In genomic region chr2:33444358-33444757, GRCm38 (mm10) we compare ENCODE assay signal across 9 mouse cellular contexts. TPM values are rescaled to one million over a fixed set of nuclear protein-coding genes. Genes with fewer than 3 reads are reported as not detected.
A peak's percentile ranks its signal among the peaks of the same experiment; 100 is the strongest.
DNase-seq lines count a peak whose midpoint lies in the region; ATAC-seq and TF ChIP-seq lines count a peak whose summit lies in the region.
"Had no signal": no experiment of that assay in that cellular context is flagged by ENCODE, and none has a peak within 500 bp of the region (broad histone marks: within the 10 kb centered on the region; RNA-seq: fewer than 3 reads in every experiment).

No protein-coding gene starts in this region.

- TF ChIP-seq CTCF in gastrocnemius, adult 2 months (IDR thresholded peaks at IDR 0.05), result peak; percentile 33; the same call in 1 of the 2 replicates
- TF ChIP-seq CTCF in intestine, postnatal 0 days (IDR thresholded peaks at IDR 0.05; ENCODE audit: low read depth), result peak; percentile 55
- TF ChIP-seq CTCF in lung, adult 2 months (IDR thresholded peaks at IDR 0.05; ENCODE audit: insufficient read depth, low read length), result no peak

- intact Hi-C loops in gastrocnemius, adult 2 months (cut with DNase I), result no loop called here

- peaks cover 10% of the 10 kb centered on the region for H3K36me3 ChIP-seq in hindbrain, embryonic 13.5 days
- H3K36me3 ChIP-seq in hindbrain, embryonic 10.5 days, result peaks cover 14% of the 10 kb centered on the region
- peaks cover 11% of the 10 kb centered on the region; the same call in 1 of the 2 replicates for H3K36me3 ChIP-seq in intestine, postnatal 0 days (ENCODE audit: control insufficient read depth, insufficient read depth)

- no peak for TF ChIP-seq POLR2A in lung, adult 2 months (IDR thresholded peaks at IDR 0.05; ENCODE audit: borderline replicate concordance, extremely low read depth, low read depth, low read length)

- no peak overlapping the region for H3K27ac ChIP-seq in hindbrain, embryonic 13.5 days
- no peak overlapping the region for H3K27ac ChIP-seq in hindbrain, embryonic 10.5 days
- H3K27ac ChIP-seq in gastrocnemius, adult 2 months, result peak overlapping the region; percentile 61
- H3K27ac ChIP-seq in intestine, postnatal 0 days (ENCODE audit: low read depth, low read length), result no peak overlapping the region

- no peaks in the 10 kb centered on the region for H3K27me3 ChIP-seq in hindbrain, embryonic 13.5 days
- no peaks in the 10 kb centered on the region for H3K27me3 ChIP-seq in hindbrain, embryonic 10.5 days (ENCODE audit: insufficient read depth, poor library complexity, severe bottlenecking)
- H3K27me3 ChIP-seq in intestine, postnatal 0 days (replicated peaks; ENCODE audit: control insufficient read depth, insufficient read depth, low read length), result no peaks in the 10 kb centered on the region
- H3K27me3 ChIP-seq: CH12.LX had no signal

- H3K4me1 ChIP-seq in hindbrain, embryonic 13.5 days (replicated peaks), result peaks cover 19% of the 10 kb centered on the region
- peaks cover 18% of the 10 kb centered on the region for H3K4me1 ChIP-seq in hindbrain, embryonic 10.5 days (replicated peaks)
- H3K4me1 ChIP-seq in intestine, postnatal 0 days (replicated peaks; ENCODE audit: control insufficient read depth, insufficient read depth, low read length), result no peaks in the 10 kb centered on the region
- no peaks in the 10 kb centered on the region for H3K4me1 ChIP-seq in lung, adult 2 months (ENCODE audit: control insufficient read depth, insufficient read depth, low read length)

- 38% methylated on average over 5 of the region's 5 CpGs for WGBS in hindbrain, embryonic 13.5 days
- 54% methylated on average over 5 of the region's 5 CpGs for WGBS in hindbrain, embryonic 10.5 days
- 50% methylated on average over 5 of the region's 5 CpGs for WGBS in intestine, postnatal 0 days
- WGBS in lung, adult 2 months, result 28% methylated on average over 5 of the region's 5 CpGs

- H3K9me3 ChIP-seq in hindbrain, embryonic 13.5 days, result no peaks in the 10 kb centered on the region
- H3K9me3 ChIP-seq in hindbrain, embryonic 10.5 days, result no peaks in the 10 kb centered on the region
- H3K9me3 ChIP-seq in intestine, postnatal 0 days (ENCODE audit: control insufficient read depth), result no peaks in the 10 kb centered on the region

- DNase-seq in hindbrain, embryonic 10.5 days (ENCODE audit: low spot score), result no peak
- DNase-seq in adrenal gland, postnatal 36 days, result peak; percentile 96 to 98
- DNase-seq in gastrocnemius, adult 2 months, result peak; percentile 95
- DNase-seq in lung, adult 2 months, result peak; percentile 85
- DNase-seq in urinary bladder, adult 18-20 months (ENCODE audit: low spot score in 2 of 2), result peak; percentile 57 to 85
- DNase-seq in thymus, postnatal 36 days, result no peak

- H3K4me3 ChIP-seq in hindbrain, embryonic 13.5 days, result no peak overlapping the region
- no peak overlapping the region for H3K4me3 ChIP-seq in hindbrain, embryonic 10.5 days
- no peak overlapping the region for H3K4me3 ChIP-seq in gastrocnemius, adult 2 months
- no peak overlapping the region for H3K4me3 ChIP-seq in intestine, postnatal 0 days (ENCODE audit: low read depth, low read length)
- no peak overlapping the region for H3K4me3 ChIP-seq in lung, adult 2 months (replicated peaks; ENCODE audit: extremely low read depth, low read depth, low read length)

- H3K4me2 ChIP-seq in hindbrain, embryonic 13.5 days, result no peak overlapping the region
- no peak overlapping the region for H3K4me2 ChIP-seq in intestine, postnatal 0 days (replicated peaks; ENCODE audit: low read depth)

- no peak for ATAC-seq in hindbrain, embryonic 13.5 days (ENCODE audit: low FRiP score)
- no peak for ATAC-seq in intestine, postnatal 0 days

- H3K9ac ChIP-seq in hindbrain, embryonic 13.5 days, result 0 out of 2 replicates have a peak overlapping the region, but pooled peaks have one; percentile 5
- no peak overlapping the region for H3K9ac ChIP-seq in intestine, postnatal 0 days (ENCODE audit: low read depth, low read length)

RNA-seq across cellular contexts. Expression of gene Zbtb34, which starts 13.2 kb away (rescaled TPM):
- 7.2 and 9.2 TPM in 2 replicates for polyA plus RNA-seq in hindbrain, embryonic 13.5 days (2015; fragmentation: Nextera tagmentation; extraction: Ambion mirVana)
- polyA plus RNA-seq in hindbrain, embryonic 10.5 days (2016; fragmentation: Nextera tagmentation; extraction: Ambion mirVana), result 7.2 and 8.2 TPM in 2 replicates
- 1 to 10 TPM; 8.5 to 9.5 TPM for total RNA-seq in adrenal gland, postnatal 36 days (2021)
- total RNA-seq in gastrocnemius, adult 2 months (2021), result 1 to 10 TPM; 3.0 to 3.4 TPM
- polyA plus RNA-seq in intestine, postnatal 0 days (2015; fragmentation: Nextera tagmentation; extraction: Ambion mirVana), result 1.5 and 2.1 TPM in 2 replicates
- polyA plus RNA-seq in lung, adult 2 months (2012; rRNA removed), result 13.4 and 16.4 TPM in 2 replicates

RNA-seq across cellular contexts. Expression of gene Zbtb43, which starts 24.0 kb away (rescaled TPM):
- 27.7 and 28.2 TPM in 2 replicates for polyA plus RNA-seq in hindbrain, embryonic 13.5 days (2015; fragmentation: Nextera tagmentation; extraction: Ambion mirVana)
- 19.0 and 22.7 TPM in 2 replicates for polyA plus RNA-seq in hindbrain, embryonic 10.5 days (2016; fragmentation: Nextera tagmentation; extraction: Ambion mirVana)
- 10 to 100 TPM; 20.9 to 24.6 TPM for total RNA-seq in adrenal gland, postnatal 36 days (2021)
- 10 to 100 TPM; 13.6 to 14.3 TPM for total RNA-seq in gastrocnemius, adult 2 months (2021)
- 9.3 and 9.7 TPM in 2 replicates for polyA plus RNA-seq in intestine, postnatal 0 days (2015; fragmentation: Nextera tagmentation; extraction: Ambion mirVana)
- polyA plus RNA-seq in lung, adult 2 months (2012; rRNA removed), result 6.8 and 9.9 TPM in 2 replicates

Comparison
In these comparisons a context has a peak if more than half of its experiments do, and no peak if none do; other contexts are left out.
1. DNase-seq: peak in adrenal gland, postnatal 36 days (2 of 2), gastrocnemius, adult 2 months (single experiment), lung, adult 2 months (single experiment) and urinary bladder, adult 18-20 months (2 of 2); none in hindbrain, embryonic 10.5 days (single experiment) and thymus, postnatal 36 days (0 of 2).